Mouse (Mus musculus) forebrain, embryonic 16.5 days (tissue): ENCODE measurements around the gene Emc8. TPM values are rescaled to one million over a fixed set of nuclear protein-coding genes. Genes with fewer than 3 reads are reported as not detected.

Experiments
- ATAC-seq: fragments of 200-750 bp; cut with Nextera tagmentation; 2 replicates; pipeline ENCODE4 v1.8.0; 2017; ENCODE audit warnings: mild to moderate bottlenecking, moderate library complexity
- H3K27ac ChIP-seq: fragments of 300-500 bp; sonication (generic); 2 replicates; pipeline ENCODE4 v1.5.1; 2014; ENCODE audit warnings: low read length, control low read depth
- H3K27me3 ChIP-seq: fragments of 300-500 bp; sonication (generic); replicated peaks from 2 replicates; pipeline ENCODE4 v1.6.1; 2014; ENCODE audit warnings: low read length; ENCODE audit not compliant: control insufficient read depth, insufficient read depth
- H3K36me3 ChIP-seq: fragments of 300-500 bp; sonication (generic); 2 replicates; pipeline ENCODE4 v1.6.1; 2014; ENCODE audit not compliant: control insufficient read depth, insufficient read depth
- H3K4me1 ChIP-seq: fragments of 300-500 bp; sonication (generic); replicated peaks from 2 replicates; pipeline ENCODE4 v1.6.1; 2014; ENCODE audit warnings: low read length; ENCODE audit not compliant: control insufficient read depth, insufficient read depth
- H3K4me2 ChIP-seq: fragments of 300-500 bp; sonication (generic); 2 replicates; pipeline ENCODE4 v1.6.1; 2014; ENCODE audit warnings: mild to moderate bottlenecking, low read length, control low read depth
- H3K4me3 ChIP-seq: fragments of 300-500 bp; sonication (generic); replicated peaks from 2 replicates; pipeline ENCODE4 v1.5.1; 2014; ENCODE audit warnings: mild to moderate bottlenecking, low read length, control low read depth
- H3K9ac ChIP-seq: fragments of 300-500 bp; sonication (generic); replicated peaks from 2 replicates; pipeline ENCODE4 v1.6.1; 2014; ENCODE audit warnings: low read depth, low read length, control low read depth
- H3K9me3 ChIP-seq: fragments of 300-500 bp; sonication (generic); 2 replicates; pipeline ENCODE4 v1.6.1; 2016; ENCODE audit warnings: low read length; ENCODE audit not compliant: control insufficient read depth
- WGBS: fragments of 180-500 bp; shearing (Covaris S2); extraction: QIAGEN DNeasy Blood & Tissue Kit; methylation state at CpG from one replicate; pipeline ENCODE4 v1.1.7; 2014; 5-methylcytosine and 5-hydroxymethylcytosine counted together
- polyA plus RNA-seq: library from polyadenylated mRNA; unstranded; fragments of >200 nt; fragmentation: Nextera tagmentation; extraction: Ambion mirVana; gene quantifications from 2 replicates; pipeline ENCODE4 v1.2.1, GENCODE M21; 2015

Emc8 gene
- polyA plus RNA-seq, 1 experiment from 2014 or later: 148 TPM

DNA sequence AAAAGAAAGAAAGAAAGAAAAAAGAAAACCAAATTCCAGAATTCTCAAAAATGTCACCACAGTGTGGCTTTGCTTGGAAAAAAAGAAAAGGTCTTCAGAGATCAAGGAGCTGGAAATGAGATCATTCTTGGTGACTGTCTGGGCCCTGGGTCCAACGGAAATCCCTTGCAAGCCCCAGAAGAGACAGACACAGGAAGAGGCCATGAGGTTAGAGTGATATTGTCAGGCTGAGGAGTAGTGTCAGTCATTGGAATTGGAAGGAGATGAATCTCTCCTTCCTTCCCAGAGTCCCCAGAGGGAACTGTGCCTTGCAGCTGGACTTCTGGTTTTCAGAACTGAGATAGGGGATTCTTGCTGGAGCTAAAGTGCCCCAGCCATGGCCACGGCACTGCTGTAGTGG lies 31.2 kb upstream of the Emc8 start:
- no peaks in the 10 kb centered on the region for H3K27me3 ChIP-seq
- no peak overlapping the region for H3K4me2 ChIP-seq
- no peak overlapping the region for H3K4me3 ChIP-seq
- WGBS: 77% methylated on average over 2 of the region's 2 CpGs
- no peak overlapping the region for H3K27ac ChIP-seq
- H3K4me1 ChIP-seq: peaks cover 8% of the 10 kb centered on the region
- no peak for ATAC-seq
- H3K36me3 ChIP-seq: no peaks in the 10 kb centered on the region
- H3K9me3 ChIP-seq: no peaks in the 10 kb centered on the region
- no peak overlapping the region for H3K9ac ChIP-seq

DNA sequence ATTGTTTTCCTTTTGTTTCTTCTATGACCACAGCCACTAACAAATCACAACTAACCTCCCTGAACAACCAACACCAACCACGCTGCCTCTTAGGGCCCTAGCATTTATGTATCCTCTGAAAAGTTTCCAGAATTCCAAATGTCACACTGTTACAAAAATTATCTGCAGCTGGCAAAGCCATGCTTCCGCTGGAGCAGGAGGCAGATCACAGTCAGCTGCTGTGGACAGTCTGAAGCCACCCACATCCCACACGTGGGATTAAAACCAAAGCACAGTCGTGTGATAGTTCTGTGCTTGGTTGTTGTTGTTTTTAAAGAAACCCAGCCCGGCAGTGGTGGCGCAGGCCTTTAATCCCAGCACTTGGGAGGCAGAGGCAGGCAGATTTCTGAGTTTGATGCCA lies 30.7 kb upstream of the Emc8 start:
- Histone ChIP-seq H3K27ac (no peak overlapping the region), H3K9me3 (no peaks in the 10 kb centered on the region), H3K4me2 (no peak overlapping the region), H3K4me3 (no peak overlapping the region), H3K36me3 (no peaks in the 10 kb centered on the region), H3K9ac (no peak overlapping the region), H3K4me1 (peaks cover 8% of the 10 kb centered on the region), H3K27me3 (no peaks in the 10 kb centered on the region)
- no peak for ATAC-seq
- WGBS: 78% methylated on average over 6 of the region's 6 CpGs

DNA sequence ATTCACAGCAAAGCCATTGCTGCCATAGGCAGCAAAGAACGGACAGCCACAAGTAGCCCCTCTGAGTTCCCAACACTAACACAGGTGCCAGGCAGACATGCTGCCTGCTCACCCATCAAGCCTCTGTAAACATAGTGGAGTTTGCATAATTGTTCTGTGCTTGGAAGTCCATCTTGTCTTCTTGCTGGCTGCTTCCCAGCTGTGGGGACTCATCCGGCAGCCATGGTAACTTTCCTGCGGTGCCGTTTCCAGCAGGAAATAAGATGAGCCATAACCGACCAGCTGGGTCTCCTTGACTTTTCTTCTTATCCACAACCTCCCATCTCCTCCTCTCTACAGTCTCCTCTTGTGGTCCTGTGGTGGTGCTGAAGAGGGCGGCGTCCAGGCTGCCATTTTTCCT lies 30.1 kb upstream of the Emc8 start:
- H3K9me3 ChIP-seq: no peaks in the 10 kb centered on the region
- H3K27me3 ChIP-seq: no peaks in the 10 kb centered on the region
- H3K9ac ChIP-seq: no peak overlapping the region
- ATAC-seq: no peak
- peaks cover 8% of the 10 kb centered on the region for H3K4me1 ChIP-seq
- no peaks in the 10 kb centered on the region for H3K36me3 ChIP-seq
- no peak overlapping the region for H3K4me3 ChIP-seq
- WGBS: 90% methylated on average over 7 of the region's 7 CpGs
- H3K4me2 ChIP-seq: no peak overlapping the region
- no peak overlapping the region for H3K27ac ChIP-seq

DNA sequence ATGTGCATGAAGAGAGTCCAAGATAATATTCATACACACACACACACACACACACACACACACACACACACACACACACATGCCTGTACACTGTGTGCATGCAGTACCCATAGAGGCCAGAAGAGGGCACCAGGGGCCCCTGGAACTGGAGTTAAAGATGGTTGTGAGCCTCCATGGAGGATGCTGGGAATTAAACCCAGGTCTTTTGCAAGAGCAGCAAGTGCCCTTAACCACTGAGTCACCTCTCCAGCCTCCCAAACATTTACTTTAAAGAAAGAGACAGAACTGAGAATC lies 29.6 kb upstream of the Emc8 start:
- H3K4me1 ChIP-seq: peaks cover 8% of the 10 kb centered on the region
- no peak for ATAC-seq
- no peak overlapping the region for H3K9ac ChIP-seq
- no peaks in the 10 kb centered on the region for H3K27me3 ChIP-seq
- no peak overlapping the region for H3K4me2 ChIP-seq
- H3K4me3 ChIP-seq: no peak overlapping the region
- no peaks in the 10 kb centered on the region for H3K9me3 ChIP-seq
- H3K36me3 ChIP-seq: no peaks in the 10 kb centered on the region
- no peak overlapping the region for H3K27ac ChIP-seq

DNA sequence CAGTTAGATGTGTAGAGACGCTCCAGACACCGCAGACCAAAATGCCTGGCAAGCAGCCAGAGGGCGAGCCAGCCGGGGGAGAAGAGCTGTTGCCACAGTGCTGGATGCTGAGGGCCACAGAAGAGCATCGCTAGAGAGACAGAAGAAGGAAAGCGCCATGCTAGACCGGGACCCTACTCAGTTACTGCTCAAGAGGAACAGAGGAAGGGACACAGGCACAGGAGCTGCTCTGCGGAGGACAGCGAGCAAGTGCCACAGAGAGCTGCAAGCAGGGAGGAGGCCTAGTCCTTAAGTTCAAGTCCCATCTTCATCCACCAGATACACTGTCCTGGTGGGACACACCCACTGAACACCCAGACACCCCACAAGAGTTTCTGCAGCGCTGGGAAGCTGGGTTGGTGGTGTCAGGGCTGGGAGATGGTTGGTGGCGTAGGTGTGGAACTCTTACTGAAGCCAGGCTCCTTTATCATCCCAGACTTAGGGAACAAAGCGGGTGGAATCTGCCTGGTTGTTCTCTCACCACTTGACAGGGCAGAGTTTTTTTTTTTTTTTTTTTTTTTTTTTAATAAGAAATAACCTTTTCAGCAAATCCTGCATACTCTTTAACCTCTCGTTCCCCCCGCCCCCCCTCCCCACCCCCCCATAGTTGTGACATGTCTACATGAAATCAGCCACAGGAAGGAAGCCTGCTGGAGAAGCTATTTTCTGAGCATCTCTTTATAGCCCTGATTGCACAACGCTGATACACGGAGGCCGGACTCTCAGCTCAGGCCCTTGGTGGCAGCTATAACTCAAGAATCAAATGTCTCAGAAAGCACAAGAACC lies 29.0 kb upstream of the Emc8 start:
- ATAC-seq: no peak
- no peaks in the 10 kb centered on the region for H3K27me3 ChIP-seq
- WGBS: 73% methylated on average over 16 of the region's 17 CpGs

DNA sequence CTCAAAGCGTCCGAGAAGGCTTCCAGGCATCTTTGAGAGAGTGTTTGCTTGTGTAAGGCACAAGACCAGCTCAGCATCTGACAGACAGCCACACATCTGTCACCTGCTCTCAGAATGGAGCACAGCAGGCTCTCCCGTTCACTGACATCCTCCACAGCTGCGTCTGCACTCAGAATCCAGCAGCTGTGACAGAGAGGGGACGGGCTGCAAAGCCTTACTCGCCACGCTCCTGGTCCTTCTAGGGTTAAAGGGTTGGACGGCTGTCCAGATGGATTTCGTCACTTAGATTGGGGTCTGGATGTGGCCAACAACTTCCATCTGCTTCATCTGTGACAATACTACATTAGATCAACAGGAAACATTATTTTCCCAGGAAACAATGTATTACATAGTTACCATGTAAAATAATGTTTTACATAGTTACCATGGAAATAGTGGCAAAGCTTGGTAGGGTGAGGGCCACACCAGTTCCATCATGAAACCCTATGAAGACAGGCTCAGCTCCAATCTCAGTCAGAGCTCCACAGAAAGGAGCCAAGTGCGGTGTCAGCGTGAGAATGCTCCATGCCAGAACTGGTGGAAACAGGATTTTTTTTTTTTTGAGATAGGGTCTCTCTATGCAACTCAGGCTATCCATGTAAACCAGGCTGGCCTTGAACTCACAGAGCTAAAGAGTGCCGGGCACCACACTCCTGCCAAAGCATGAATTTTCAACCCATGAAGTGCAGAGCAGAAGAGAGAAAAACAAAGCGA lies 28.2 kb upstream of the Emc8 start:
- ATAC-seq: no peak

More for the DNA sequence above, 29.0 kb upstream of the Emc8 start:
- no peak overlapping the region for H3K4me2 ChIP-seq
- H3K9me3 ChIP-seq: no peaks in the 10 kb centered on the region
- H3K36me3 ChIP-seq: no peaks in the 10 kb centered on the region
- no peak overlapping the region for H3K9ac ChIP-seq
- no peak overlapping the region for H3K27ac ChIP-seq
- H3K4me1 ChIP-seq: peaks cover 8% of the 10 kb centered on the region
- no peak overlapping the region for H3K4me3 ChIP-seq

DNA sequence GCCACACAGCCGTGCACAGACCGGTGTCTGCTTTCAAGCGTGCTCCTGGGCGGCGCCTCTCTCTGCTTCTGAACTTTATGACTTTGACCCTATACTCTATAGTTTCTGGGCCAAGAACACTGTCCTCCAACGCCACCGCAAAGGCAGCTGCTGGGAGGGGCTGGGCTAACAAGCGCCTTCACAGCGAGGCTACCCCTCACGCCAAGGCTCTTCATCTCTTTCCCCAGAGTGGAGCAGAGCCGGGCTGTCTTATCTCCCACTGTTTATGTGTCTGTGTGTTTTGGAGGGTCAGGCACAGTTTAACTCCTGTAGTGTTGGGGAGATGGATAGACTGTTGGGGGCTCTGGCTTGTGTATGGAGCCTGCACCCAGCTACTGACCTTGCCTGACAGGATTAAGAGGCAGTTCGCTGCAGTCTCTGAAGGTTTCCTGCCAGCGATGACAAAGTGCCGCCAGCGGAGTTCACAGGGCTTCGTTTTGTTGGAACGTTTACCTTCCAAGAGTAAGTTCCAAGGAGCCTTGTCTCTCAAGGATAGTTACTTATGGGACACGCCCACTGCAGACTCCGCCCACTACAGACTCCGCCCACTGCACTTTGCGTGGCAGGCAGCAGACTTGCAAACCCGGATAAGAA lies 25.6 kb upstream of the Emc8 start:
- Histone ChIP-seq H3K4me3 (no peak overlapping the region), H3K9ac (no peak overlapping the region), H3K36me3 (no peaks in the 10 kb centered on the region), H3K9me3 (no peaks in the 10 kb centered on the region), H3K4me1 (peaks cover 8% of the 10 kb centered on the region), H3K27me3 (no peaks in the 10 kb centered on the region), H3K27ac (no peak overlapping the region), H3K4me2 (no peak overlapping the region)
- ATAC-seq: no peak
- 58% methylated on average over 22 of the region's 22 CpGs for WGBS

More for the DNA sequence above, 28.2 kb upstream of the Emc8 start:
- Histone ChIP-seq H3K9me3 (no peaks in the 10 kb centered on the region), H3K27me3 (no peaks in the 10 kb centered on the region), H3K9ac (no peak overlapping the region), H3K4me1 (peaks cover 8% of the 10 kb centered on the region), H3K36me3 (no peaks in the 10 kb centered on the region), H3K4me2 (no peak overlapping the region), H3K4me3 (no peak overlapping the region), H3K27ac (no peak overlapping the region)
- 66% methylated on average over 13 of the region's 13 CpGs for WGBS

DNA sequence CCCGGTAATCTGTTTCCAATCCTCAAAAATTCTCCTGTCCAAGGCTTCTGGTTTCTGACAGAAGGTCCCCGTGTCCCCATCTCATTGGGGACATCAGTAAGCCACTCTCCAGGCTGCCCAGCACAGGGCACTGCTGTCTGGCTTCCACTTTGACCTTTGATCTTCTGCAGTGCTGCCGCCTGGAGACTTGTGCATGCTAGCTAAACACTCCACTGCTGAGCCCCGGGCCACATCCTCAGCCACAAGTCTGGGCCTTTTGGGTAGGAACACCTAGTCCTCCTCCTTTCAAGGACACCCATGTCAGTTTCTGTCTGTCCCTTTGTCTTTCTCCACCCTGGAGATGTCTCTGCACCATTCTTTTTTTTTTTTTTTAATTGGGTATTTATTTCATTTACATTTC lies 24.6 kb upstream of the Emc8 start:
- ATAC-seq: no peak
- WGBS: 81% methylated on average over 4 of the region's 4 CpGs
- H3K27ac ChIP-seq: no peak overlapping the region
- H3K9ac ChIP-seq: no peak overlapping the region
- no peaks in the 10 kb centered on the region for H3K36me3 ChIP-seq
- no peaks in the 10 kb centered on the region for H3K9me3 ChIP-seq
- H3K4me3 ChIP-seq: no peak overlapping the region
- no peaks in the 10 kb centered on the region for H3K27me3 ChIP-seq
- peaks cover 8% of the 10 kb centered on the region for H3K4me1 ChIP-seq
- no peak overlapping the region for H3K4me2 ChIP-seq

DNA sequence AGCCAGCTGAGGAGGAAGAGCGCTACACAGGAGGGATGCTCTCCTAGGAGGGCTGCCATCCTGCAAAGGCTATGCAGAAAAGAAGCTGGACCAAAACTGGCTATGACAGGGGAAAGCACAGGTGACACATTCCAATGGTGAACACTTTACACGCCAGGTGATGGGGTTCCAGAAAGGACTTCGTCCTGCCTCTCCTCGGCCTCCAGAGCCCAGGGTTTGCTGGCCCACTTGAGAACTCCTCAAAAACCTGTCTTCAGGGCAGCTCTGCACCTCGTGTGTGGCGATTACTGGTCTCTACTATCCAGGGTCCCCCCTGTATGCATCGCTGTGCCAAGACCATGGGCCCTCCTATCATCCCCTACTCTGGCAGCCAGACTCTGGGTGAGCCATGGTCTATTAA lies 20.1 kb upstream of the Emc8 start:
- ATAC-seq: no peak
- Histone ChIP-seq H3K9ac (no peak overlapping the region), H3K9me3 (no peaks in the 10 kb centered on the region), H3K4me2 (no peak overlapping the region), H3K4me3 (no peak overlapping the region), H3K27me3 (no peaks in the 10 kb centered on the region), H3K4me1 (no peaks in the 10 kb centered on the region), H3K36me3 (no peaks in the 10 kb centered on the region), H3K27ac (no peak overlapping the region)
- 91% methylated on average over 7 of the region's 7 CpGs for WGBS
